Mouse (Mus musculus) layer of hippocampus, adult 18-20 months (tissue): ENCODE data around the gene Neu1. TPM values are rescaled to one million over a fixed set of nuclear protein-coding genes. Genes with fewer than 3 reads are reported as not detected.
"Not testable (repeated sequence)": the region's sequence is repeated elsewhere in the genome, so short reads cannot be mapped to it uniquely, and the experiment has no call there.

Experiments used
- DNase-seq, 2 experiments: peaks; one replicate each; pipeline ENCODE4 v3.0.0; 2022; ENCODE audit warnings: low spot score in 2 of 2
- total RNA-seq, 2 experiments: library from RNA; stranded (reverse); gene quantifications; 2 replicates each; pipeline ENCODE4 v1.2.3; 2021

Gene Neu1
- total RNA-seq, 2 experiments from 2014 or later, result 41.4 to 44.2 TPM

DNA sequence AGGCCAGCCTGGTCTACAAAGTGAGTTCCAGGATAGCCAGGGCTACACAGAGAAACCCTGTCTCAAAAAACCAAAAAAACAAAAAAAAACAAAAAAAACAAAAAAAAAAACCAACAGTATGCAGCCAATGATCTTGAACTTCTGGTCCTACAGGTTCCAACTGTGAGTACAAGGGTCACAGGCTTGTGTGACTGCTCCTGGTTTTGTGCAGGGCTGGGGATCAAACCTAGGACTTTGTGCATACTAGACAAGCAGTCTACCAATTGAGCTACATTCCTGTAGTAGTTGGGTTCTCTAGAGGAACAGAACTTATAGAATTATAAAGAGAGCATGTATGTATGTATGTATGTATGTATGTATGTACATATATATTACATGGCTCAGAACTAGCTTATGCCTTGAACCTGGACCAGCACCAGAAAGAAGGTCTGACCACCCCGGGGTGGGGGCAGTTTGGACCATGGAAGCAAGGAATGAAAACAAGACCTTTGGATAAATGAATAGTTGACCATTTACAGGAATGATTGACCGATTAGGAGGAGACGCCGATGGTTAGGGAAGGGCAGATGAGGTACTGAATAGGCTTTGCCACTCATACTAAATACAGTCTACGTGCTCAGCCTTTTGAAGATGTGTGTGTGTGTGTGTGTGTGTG lies 15.6 kb downstream of the Neu1 start:
- DNase-seq, result no peak

DNA sequence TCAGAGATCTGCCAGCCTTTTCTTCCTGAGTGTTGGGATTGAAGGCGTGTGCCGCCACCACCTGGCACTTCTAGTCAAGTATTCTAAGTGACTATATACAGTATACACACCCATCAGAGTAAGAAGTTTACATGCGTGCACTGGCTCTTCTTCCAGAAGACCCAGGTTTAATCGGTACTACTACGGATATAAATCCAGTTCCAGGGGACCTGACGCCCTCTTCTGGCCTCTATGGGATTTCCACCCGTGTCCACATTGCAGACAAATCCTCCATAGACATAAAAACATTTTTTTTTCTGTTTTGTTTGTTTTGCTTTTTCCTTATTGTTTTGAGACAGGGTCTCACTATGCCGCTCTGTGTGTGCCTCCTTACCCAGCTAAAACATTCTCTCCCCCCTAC lies 16.6 kb downstream of the Neu1 start:
- DNase-seq, result no peak

- DNase-seq, result not testable (repeated sequence)
These were observed 17.9 kb downstream of the Neu1 start for GRCm38 (mm10) chr17:34948721-34949552.

GRCm38 (mm10) chr17:34949553-34949969 lies 18.5 kb downstream of the Neu1 start:
- DNase-seq, result no peak

- no peak for DNase-seq
These were observed 19.7 kb downstream of the Neu1 start for GRCm38 (mm10) chr17:34950514-34951455.

DNA sequence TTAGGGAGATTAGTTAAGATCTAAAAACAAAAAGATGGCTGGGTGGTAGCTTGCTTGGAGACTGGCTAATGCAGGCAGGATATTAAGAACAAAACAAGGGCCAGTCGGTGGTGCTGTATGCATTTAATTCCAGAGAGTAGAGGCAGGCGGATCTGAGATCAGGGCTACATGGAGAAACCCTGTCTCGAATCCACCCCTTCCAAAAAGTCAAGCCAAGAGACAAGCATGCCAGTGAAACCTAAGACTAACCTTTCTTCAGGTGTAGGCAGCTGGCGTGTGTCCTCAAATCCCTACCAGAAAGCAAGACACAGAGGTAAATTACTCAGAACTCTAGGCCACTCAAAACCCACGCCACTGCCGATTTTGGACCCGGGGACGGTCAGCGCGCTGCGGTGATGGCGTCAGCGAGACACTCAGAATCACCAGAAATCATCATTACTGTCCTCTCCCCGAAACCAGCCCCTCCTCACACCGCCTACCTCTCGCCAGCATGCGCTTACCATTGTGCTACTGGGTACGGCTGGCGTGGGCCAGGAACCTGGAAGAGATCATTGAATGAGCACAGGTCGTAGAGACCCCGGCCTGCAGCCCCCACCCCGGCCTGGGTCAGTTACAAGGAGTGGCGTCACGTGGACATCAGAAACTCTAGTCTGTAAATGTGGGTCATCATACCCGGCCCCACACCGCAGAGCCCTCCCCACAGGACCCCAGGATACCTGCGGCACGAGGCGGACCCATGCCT lies 20.8 kb downstream of the Neu1 start:
- peak; percentile 40 to 53 for DNase-seq

DNA sequence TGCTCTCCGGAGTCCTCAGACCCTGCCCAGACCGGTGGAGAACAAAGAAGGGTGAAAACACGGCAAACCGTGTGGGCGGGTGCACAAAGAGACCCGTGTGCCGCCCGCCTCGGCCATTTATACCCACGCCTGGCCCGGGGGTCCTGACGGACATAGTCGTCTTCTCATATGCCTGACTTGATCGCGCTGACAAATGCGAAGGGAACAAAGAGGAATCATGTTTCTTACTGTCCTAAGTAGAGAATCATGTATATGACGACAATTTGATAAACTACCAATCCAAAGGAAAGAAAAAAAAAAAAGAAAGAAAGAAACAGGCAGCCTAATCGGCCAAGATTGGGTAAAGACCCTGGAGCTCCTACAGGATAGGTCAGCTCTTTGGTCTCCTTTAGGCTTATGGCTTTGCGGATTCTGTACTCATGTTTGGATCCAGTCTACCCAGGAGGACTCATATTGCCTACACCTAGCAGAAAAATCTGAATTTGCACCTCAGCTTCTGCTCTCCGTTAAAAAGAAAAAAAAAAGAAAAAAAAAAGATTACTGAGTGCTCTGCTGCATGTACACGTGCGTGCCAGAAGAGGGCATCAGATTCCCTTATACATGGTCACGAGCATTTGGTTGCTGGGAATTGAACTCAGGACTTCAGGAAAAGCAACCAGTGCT lies 21.5 kb downstream of the Neu1 start:
- DNase-seq, result peak in 1 of 2 experiments; percentile 78

DNA sequence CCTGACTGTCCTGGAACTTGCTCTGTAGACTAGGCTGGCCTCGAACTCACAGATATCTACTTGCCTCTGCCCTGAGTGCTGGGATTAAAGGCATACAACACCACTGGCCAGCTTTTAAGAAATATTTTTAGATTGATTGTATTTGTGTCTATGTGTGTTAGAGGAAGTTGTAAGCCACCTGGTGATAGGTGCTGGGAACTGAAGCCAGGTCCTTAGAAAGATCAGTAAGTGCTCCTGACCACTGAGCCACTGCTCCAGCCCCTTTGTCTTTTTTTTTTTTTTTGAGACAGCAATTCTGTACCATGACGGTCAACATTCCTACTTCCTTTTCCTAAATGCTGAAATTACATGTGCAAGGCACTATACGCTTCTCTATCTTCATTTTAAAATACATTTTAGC lies 22.2 kb downstream of the Neu1 start:
- no peak for DNase-seq

DNA sequence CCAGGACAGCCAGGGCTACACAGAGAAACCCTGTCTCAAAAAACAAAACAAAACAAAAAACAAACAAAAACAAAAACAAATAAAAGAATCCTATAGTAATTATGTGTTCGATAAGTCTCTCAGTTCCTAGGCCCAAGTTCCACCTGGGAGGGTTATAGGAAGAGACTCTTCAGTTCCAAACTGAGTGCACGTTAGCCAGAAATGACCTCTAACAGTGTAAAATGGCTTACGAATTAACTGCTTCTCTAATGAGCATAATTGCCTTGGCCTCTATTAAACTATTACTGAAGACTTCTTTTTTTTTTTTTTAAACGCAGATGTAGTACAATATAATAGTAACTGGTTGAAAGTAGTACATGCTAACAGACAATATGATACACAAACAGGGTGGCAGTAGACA lies 22.9 kb downstream of the Neu1 start:
- no peak for DNase-seq

DNA sequence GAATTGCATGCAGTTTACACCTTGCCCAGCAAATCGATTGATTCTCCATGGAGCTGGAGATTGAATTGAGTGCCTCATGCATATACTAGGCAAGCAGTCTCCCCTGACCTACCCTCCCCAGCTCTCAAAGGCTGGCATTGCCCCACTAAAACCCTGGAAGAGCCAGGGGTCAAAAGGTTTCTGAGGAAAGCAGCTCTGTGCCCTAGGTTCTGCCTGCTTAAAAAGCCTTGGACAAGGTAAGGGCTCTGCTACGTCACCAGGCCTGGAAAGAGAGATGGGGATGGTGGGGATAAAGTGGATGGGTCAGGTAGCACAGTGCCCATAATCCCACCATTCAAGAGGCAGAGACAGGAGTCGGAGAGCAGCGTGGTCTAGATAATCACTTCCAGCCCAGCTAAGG lies 23.8 kb downstream of the Neu1 start:
- DNase-seq, result no peak

- no peak for DNase-seq
These were observed 24.8 kb downstream of the Neu1 start for GRCm38 (mm10) chr17:34955884-34956283.

GRCm38 (mm10) chr17:34956340-34956739 lies 25.3 kb downstream of the Neu1 start:
- DNase-seq, result no peak

DNA sequence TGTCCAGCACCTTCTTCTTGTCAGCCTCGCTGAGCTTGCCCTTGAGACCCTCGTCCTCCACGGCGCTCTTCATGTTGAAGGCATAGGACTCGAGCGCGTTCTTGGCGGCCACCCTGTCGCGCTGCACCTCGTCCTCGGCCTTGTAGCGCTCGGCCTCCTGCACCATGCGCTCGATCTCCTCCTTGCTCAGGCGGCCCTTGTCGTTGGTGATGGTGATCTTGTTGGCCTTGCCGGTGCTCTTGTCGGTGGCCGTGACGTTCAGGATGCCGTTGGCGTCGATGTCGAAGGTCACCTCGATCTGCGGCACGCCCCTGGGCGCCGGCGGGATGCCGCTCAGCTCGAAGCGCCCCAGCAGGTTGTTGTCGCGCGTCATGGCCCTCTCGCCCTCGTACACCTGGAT lies 26.2 kb downstream of the Neu1 start:
- DNase-seq, result not testable (repeated sequence)

DNA sequence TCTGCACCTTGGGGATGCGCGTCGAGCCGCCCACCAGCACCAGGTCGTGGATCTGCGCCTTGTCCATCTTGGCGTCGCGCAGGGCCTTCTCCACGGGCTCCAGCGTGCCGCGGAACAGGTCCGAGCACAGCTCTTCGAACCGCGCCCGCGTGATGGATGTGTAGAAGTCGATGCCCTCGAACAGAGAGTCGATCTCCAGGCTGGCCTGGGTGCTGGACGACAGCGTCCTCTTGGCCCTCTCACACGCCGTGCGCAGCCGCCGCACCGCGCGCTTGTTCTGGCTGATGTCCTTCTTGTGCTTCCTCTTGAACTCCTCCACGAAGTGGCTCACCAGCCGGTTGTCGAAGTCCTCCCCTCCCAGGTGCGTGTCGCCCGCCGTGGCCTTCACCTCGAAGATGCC lies 26.9 kb downstream of the Neu1 start:
- DNase-seq, result not testable (repeated sequence)

- DNase-seq, result not testable (repeated sequence)
These were observed 27.7 kb downstream of the Neu1 start for GRCm38 (mm10) chr17:34958734-34959129.

DNA sequence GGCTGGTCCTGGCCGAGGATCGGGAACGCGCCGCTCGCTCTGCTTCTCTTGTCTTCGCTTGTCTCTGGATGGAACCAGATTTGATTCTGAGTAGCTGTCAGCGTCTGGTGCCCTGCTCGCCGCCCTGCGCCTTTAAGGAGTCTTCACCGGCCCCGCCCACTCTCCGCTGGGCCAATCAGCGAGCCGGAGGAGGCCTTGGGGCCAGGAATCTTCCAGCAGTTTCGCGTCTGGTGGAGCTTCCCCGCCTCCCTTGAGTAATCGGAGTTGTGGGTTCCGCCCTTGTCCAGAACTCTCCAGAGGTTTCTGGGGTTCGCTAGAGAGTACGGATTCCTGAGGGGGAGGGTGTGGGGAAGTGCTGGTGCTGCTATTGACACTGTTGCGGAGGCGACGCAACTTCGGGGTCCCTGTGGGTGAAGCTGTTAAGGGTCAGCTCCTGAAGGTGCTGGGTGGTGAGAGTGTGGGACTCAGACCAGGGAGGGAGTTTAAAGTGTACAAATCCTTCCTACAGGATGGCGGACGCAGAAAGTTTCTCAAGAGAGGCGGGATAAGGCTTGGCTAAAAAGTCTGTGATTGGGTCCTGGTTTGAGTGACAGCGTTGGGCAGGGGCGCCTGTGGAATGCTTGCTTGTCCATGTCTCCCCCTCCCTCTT lies 28.2 kb downstream of the Neu1 start, which contains the start of gene Hspa1b:
Gene Hspa1b (minus strand): TSS at position 109 of the 649 bp plus-strand sequence.
- DNase-seq, result peak; percentile 75 to 88

- no peak for DNase-seq
These were observed 28.9 kb downstream of the Neu1 start for GRCm38 (mm10) chr17:34959881-34960515.

DNA sequence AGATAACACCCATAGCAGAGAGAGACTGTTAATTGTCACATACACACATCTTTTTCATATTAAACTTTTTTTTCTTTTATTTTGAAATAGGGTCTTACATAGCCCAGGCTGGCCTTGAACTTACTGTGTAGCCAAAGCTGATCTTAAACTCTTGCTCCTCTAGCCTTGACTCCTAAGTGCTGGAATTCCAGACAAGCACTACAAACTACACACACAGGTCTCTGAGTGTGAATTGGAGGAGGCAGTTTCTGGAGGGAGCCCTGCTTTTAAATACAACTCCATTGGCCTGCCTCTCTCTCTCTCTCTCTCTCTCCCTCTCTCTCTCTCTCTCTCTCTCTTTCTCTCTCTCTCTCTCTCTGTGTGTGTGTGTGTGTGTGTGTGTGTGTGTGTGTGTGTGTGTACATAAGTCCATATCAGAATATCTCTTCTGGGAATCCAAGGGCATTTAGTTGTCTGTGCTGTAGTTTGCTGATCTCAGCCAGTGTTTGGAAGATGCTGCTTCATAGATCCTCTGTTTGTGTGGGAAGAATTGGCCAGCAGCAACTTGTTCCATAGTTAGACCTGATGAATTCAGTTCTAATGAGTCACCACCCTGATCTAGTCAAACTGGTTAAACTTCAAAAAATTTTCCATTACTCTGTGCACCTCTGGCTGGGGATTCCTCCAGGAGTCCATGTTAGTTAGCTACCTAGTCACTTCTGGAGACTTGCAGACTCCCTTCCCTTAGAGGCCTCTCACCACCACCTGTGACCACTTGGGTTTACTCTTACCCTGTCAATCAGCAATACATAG lies 29.8 kb downstream of the Neu1 start:
- peak in 1 of 2 experiments; percentile 38 for DNase-seq
